Mouse (Mus musculus): ENCODE results near the gene Zcwpw1.
"Not testable (repeated sequence)": the region's sequence is repeated elsewhere in the genome, so short reads cannot be mapped to it uniquely, and the experiment has no call there.

Gene Zcwpw1

DNA sequence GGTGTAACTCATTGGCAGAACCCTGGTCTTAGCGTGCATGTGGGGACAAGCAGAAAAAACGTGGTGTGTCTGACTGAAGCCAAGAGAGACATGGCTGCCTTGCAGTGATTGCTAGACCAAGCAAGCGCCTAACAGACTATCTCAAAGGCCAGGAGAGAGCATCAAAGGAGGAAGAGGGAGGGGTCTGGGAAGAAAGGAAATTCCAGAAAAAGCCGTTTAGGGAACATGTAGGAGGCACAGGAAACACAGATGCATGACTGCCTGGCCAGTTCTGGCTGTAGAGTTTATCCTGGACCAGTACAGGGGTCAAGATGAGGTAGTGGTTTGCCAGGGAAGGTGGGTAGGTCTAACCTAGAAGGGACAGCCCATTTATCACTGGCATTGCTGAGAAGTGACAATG, 45.9 kb downstream of the Zcwpw1 start:
- no peak for DNase-seq (ENCODE audit: low read depth, low spot score)

DNA sequence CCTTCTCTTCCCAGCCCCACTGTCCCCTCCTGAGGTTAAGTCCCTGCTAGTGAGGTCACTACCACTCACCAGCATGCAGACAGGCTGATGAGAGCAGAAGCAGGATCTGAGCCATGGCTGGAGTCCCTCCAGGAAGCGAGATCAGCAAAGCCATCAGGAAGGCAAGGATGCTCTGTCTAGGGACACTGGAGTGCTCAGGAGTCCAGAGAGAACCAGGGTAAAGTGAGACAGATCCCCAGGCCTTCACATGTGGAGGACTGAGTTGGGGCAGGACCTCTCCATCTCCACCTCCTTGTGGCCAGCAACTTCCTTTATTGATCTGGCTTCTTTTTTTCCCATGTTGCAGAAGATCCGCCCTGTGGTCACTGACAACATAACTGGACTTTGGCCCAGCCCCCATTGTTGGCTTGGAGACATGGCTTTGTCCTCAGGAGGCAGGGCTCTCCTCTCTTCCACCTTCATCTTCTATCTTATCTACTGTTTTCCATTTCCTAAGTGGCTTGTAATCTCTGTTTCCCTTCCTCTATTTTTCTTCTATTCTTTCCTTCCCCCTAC, 48.4 kb downstream of the Zcwpw1 start, which contains the start of gene Pilra:
Gene Pilra, minus strand, starts transcription at position 316 of the 555 bp plus-strand sequence.
- not testable (repeated sequence) for DNase-seq (ENCODE audit: low read depth, low spot score)

DNA sequence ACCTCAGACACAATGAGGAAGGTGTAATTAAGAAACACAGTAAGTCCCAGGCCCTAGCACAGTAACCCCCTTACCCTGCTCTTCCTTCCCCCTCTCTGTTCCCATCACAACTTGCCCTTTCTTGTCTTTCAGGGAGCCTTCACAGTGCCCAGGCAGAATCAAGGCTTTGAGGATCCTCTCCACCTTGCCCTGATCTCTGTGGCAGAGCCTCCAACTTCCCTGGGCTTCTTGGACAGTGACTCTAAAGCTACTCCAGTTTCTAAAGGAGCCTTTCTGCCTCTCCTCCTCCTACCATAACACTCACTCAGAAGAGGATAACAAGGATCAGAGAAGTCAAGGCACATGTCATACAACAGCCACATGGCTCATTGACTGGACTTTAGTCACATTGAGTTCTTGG, 49.0 kb downstream of the Zcwpw1 start:
- no peak for DNase-seq (ENCODE audit: low read depth, low spot score)

DNA sequence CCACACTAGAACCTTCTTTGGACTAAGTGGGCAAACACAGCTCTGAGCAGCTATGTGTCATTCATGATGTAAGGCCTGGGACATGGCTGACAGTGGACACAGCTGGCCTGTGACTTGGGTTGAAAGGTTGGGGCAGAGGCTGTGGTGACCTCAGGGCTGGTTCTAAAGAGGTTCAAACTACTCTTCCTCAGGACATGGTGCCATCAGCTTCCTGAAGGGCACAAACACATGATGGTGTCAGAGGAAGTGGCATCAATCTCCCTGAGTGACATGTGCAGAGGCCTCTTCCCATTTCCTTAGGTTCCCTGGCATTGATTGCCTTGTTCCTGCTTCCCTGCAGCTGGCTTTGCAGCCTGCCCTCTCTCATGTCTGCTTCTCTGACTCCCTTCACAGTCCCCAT, 49.5 kb downstream of the Zcwpw1 start:
- DNase-seq (ENCODE audit: low read depth, low spot score) = not testable (repeated sequence)

DNA sequence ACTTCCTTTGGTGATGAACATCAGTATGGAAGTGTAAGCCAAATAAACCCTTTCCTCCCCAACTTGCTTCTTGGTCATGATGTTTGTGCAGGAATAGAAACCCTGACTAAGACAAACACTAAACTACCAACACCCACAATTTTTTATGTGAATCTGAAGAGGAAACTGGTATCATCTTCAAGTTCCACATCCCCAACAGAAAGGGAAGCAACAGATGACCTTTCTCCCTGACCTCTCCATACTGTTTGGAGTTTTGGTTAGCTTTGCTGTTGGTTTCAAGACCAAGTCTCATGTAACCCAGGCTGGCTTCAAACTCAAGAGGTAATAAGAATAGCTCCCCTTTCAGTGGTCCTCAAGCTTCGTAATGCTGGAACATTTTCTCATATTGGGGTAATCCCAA, 62.7 kb downstream of the Zcwpw1 start:
- DNase-seq (ENCODE audit: low read depth, low spot score) = not testable (repeated sequence)

DNA sequence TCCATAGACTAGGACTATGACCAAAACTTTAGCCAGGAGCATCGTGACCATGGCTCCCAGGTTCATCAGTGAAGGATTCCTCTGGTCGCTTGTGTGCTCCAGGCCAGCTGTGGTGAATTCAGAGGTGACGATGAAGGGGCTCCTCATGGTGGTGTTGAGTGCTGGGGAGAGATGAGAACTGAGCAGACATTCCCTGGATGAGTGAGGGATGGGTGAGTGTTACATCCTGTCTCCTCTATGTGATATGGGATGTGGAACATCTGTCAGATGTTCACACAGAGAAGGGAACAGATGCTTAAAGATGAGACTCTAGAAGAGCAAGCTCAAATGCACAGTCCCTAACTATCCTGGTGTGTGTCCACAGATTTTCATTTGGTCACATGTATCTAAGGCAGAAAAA, 67.3 kb downstream of the Zcwpw1 start:
- not testable (repeated sequence) for DNase-seq (ENCODE audit: low read depth, low spot score)

DNA sequence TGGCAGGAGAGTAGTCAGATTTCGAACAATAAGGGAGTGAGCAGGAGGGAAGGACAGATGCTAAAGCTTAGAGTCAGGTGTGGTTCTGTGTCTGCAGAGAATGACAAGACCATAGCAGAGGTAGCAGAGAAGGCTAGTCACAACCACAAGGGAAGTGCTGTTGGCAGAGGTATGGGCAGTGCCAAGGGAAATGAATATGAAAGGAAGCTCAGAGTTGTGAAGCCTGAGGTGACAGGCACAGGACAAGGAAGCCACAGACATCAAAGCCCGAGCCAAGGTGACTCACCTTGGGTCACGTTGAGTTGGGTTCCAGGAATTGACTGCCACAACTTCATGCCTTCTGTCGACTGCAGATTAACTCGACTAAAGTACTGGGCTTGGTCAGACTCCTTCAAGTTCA, 69.3 kb downstream of the Zcwpw1 start:
- DNase-seq (ENCODE audit: low read depth, low spot score) = not testable (repeated sequence)

DNA sequence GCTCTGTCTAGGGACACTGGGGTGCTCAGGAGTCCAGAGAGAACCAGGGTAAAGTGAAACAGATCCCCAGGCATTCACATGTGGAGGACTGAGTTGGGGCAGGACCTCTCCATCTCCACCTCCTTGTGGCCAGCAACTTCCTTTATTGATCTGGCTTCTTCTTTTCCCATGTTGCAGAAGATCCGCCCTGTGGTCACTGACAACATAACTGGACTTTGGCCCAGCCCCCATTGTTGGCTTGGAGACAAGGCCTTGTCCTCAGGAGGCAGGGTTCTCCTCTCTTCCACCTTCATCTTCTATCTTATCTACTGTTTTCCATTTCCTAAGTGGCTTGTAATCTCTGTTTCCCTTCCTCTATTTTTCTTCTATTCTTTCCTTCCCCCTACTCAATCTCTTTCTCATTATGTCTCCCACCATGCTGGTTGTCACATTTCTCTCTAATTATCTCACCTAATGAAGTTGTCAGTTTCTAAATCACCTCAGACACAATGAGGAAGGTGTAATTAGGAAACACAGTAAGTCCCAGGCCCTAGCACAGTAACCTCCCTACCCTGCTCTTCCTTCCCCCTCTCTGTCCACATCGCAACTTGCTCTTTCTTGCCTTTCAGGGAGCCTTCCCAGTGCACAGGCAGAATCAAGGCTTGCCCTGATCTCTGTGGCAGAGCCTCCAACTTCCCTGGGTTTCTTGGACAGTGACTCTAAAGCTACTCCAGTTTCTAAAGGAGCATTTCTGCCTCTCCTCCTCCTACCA, 70.5 kb downstream of the Zcwpw1 start, which contains the start of gene Pilrb1:
Gene Pilrb1, minus strand, starts transcription at position 147 of the 751 bp plus-strand sequence.
- not testable (repeated sequence) for DNase-seq (ENCODE audit: low read depth, low spot score)

DNA sequence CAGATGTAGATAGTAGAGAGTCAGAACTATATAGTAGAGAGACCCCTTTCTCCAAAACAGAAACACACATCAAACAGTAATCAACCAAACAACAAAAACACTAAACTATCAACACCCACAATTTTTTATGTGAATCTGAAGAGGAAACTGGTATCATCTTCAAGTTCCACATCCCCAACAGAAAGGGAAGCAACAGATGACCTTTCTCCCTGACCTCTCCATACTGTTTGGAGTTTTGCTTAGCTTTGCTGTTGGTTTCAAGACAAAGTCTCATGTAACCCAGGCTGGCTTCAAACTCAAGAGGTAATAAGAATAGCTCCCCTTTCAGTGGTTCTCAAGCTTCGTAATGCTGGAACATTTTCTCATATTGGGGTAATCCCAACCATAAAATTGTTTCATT, 76.4 kb downstream of the Zcwpw1 start:
- not testable (repeated sequence) for DNase-seq (ENCODE audit: low read depth, low spot score)

DNA sequence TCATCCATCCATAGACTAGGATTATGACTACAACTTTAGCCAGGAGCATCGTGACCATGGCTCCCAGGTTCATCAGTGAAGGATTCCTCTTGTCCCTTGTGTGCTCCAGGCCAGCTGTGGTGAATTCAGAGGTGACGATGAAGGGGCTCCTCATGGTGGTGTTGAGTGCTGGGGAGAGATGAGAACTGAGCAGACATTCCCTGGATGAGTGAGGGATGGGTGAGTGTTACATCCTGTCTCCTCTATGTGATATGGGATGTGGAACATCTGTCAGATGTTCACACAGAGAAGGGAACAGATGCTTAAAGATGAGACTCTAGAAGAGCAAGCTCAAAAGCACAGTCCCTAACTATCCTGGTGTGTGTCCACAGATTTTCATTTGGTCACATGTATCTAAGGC, 81.0 kb downstream of the Zcwpw1 start:
- DNase-seq (ENCODE audit: low read depth, low spot score) = not testable (repeated sequence)

DNA sequence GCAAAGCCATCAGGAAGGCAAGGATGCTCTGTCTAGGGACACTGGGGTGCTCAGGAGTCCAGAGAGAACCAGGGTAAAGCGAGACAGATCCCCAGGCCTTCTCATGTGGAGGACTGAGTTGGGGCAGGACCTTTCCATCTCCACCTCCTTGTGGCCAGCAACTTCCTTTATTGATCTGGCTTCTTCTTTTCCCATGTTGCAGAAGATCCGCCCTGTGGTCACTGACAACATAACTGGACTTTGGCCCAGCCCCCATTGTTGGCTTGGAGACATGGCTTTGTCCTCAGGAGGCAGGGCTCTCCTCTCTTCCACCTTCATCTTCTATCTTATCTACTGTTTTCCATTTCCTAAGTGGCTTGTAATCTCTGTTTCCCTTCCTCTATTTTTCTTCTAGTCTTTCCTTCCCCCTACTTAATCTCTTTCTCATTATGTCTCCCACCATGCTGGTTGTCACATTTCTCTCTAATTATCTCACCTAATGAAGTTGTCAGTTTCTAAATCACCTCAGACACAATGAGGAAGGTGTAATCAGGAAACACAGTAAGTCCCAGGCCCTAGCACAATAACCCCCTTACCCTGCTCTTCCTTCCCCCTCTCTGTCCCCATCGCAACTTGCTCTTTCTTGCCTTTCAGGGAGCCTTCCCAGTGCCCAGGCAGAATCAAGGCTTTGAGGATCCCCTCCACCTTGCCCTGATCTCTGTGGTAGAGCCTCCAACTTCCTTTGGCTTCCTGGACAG, 84.2 kb downstream of the Zcwpw1 start, which contains the start of gene Pilrb2:
Gene Pilrb2, minus strand, starts transcription at position 172 of the 737 bp plus-strand sequence.
- not testable (repeated sequence) for DNase-seq (ENCODE audit: low read depth, low spot score)
